Mouse (Mus musculus): ENCODE results near the gene Mark1.

- TF ChIP-seq CTCF (IDR thresholded peaks at IDR 0.05; ENCODE audit: extremely low read depth, insufficient read depth, low read length) (no peak), POLR2A (IDR thresholded peaks at IDR 0.05; ENCODE audit: extremely low read depth, insufficient read depth, low read length) (no peak)
Observed at GRCm38 (mm10) chr1:184886160-184886559, 113.2 kb downstream of the Mark1 start.
